Mouse (Mus musculus) MEL (cell line): ENCODE results near the gene Dlg2. TPM values are rescaled to one million over a fixed set of nuclear protein-coding genes. Genes with fewer than 3 reads are reported as not detected.

ENCODE experiments used
- DNase-seq: peaks from one replicate; pipeline ENCODE4 v3.0.0; 2011; ENCODE audit warnings: low read depth, low spot score
- H3K27ac ChIP-seq: 2 replicates; pipeline ENCODE4 v1.5.1; 2012; ENCODE audit warnings: low read depth, mild to moderate bottlenecking, control low read depth, low read length, moderate library complexity; ENCODE audit not compliant: control insufficient read depth
- H3K27me3 ChIP-seq, 2 experiments: fragments of 150-350 bp in 1 of 2; sonication (generic) in 1 of 2; 2 replicates each; pipeline ENCODE4 v1.6.1; 2012; ENCODE audit warnings: low read length in 2 of 2, mild to moderate bottlenecking in 2 of 2, improper control_type of control experiment in 1 of 2, moderate library complexity in 1 of 2; ENCODE audit not compliant: insufficient read depth in 2 of 2, control insufficient read depth in 1 of 2
- H3K36me3 ChIP-seq, 2 experiments: 2 replicates each; pipeline ENCODE4 v1.6.1; 2012 to 2014; ENCODE audit warnings: low read length in 2 of 2, improper control_type of control experiment in 1 of 2, inconsistent platforms in 1 of 2, mild to moderate bottlenecking in 1 of 2; ENCODE audit not compliant: insufficient read depth in 2 of 2, control insufficient read depth in 1 of 2
- H3K4me1 ChIP-seq, 2 experiments: fragments of 150-350 bp in 1 of 2; sonication (generic) in 1 of 2; 2 replicates each; pipeline ENCODE4 v1.6.1; 2012; ENCODE audit warnings: low read length in 2 of 2, improper control_type of control experiment in 1 of 2, mild to moderate bottlenecking in 1 of 2; ENCODE audit not compliant: insufficient read depth in 2 of 2, control insufficient read depth in 1 of 2
- H3K4me3 ChIP-seq, 2 experiments: fragments of 150-350 bp in 1 of 2; sonication (generic) in 1 of 2; 2 replicates each; pipeline ENCODE4 v1.5.1; 2012; ENCODE audit warnings: low read depth in 2 of 2, low read length in 2 of 2, mild to moderate bottlenecking in 2 of 2, moderate library complexity in 2 of 2, control low read depth in 1 of 2, improper control_type of control experiment in 1 of 2; ENCODE audit not compliant: control insufficient read depth in 1 of 2, insufficient read depth in 1 of 2
- H3K79me2 ChIP-seq: 2 replicates; pipeline ENCODE4 v1.6.1; 2012; ENCODE audit warnings: mild to moderate bottlenecking, low read length, moderate library complexity; ENCODE audit not compliant: control insufficient read depth, poor library complexity, insufficient read depth
- H3K9ac ChIP-seq: 2 replicates; pipeline ENCODE4 v1.6.1; 2012; ENCODE audit warnings: low read depth, mild to moderate bottlenecking, control low read depth, low read length, moderate library complexity; ENCODE audit not compliant: control insufficient read depth, poor library complexity, severe bottlenecking
- H3K9me3 ChIP-seq: fragments of 150-350 bp; sonication (generic); replicated peaks from 2 replicates; pipeline ENCODE4 v1.6.1; 2012; ENCODE audit warnings: mild to moderate bottlenecking, low read length, improper control_type of control experiment, moderate library complexity; ENCODE audit not compliant: insufficient read depth
- BHLHE40 ChIP-seq: IDR thresholded peaks from 2 replicates; pipeline ENCODE4 v1.6.1; 2012; ENCODE audit warnings: low read depth, mild to moderate bottlenecking, inconsistent platforms, low read length, improper control_type of control experiment, borderline replicate concordance
- CHD1 ChIP-seq: IDR thresholded peaks from 2 replicates; pipeline ENCODE4 v1.6.1; 2012; ENCODE audit warnings: low read depth, mild to moderate bottlenecking, inconsistent platforms, low read length, improper control_type of control experiment
- CHD2 ChIP-seq: IDR thresholded peaks from 2 replicates; pipeline ENCODE4 v1.6.1; 2011; ENCODE audit warnings: low read length, improper control_type of control experiment
- CTCF ChIP-seq, 3 experiments: IDR thresholded peaks in 2 of 3; conservative IDR thresholded peaks in 1 of 3; 2 replicates each; pipeline ENCODE4 v1.5.1; 2011 to 2012; ENCODE audit warnings: low read length in 3 of 3, low read depth in 2 of 3, mild to moderate bottlenecking in 2 of 3, improper control_type of control experiment in 1 of 3, inconsistent platforms in 1 of 3, mixed read lengths in 1 of 3, moderate library complexity in 1 of 3; ENCODE audit not compliant: control insufficient read depth in 1 of 3, insufficient read depth in 1 of 3, poor library complexity in 1 of 3, severe bottlenecking in 1 of 3
- E2F4 ChIP-seq: IDR thresholded peaks from 2 replicates; pipeline ENCODE4 v1.6.1; 2011; ENCODE audit warnings: low read depth, low read length, improper control_type of control experiment, borderline replicate concordance
- EP300 ChIP-seq, 2 experiments: IDR thresholded peaks; 2 replicates each; pipeline ENCODE4 v1.6.1; 2011; ENCODE audit warnings: improper control_type of control experiment in 2 of 2, low read length in 2 of 2, low read depth in 1 of 2, mild to moderate bottlenecking in 1 of 2
- ETS1 ChIP-seq: IDR thresholded peaks from 2 replicates; pipeline ENCODE4 v1.6.1; 2012; ENCODE audit warnings: low read depth, mild to moderate bottlenecking, inconsistent platforms, low read length, improper control_type of control experiment, moderate library complexity
- GABPA ChIP-seq: IDR thresholded peaks from 2 replicates; pipeline ENCODE4 v1.6.1; 2012; ENCODE audit warnings: low read depth, mild to moderate bottlenecking, inconsistent platforms, low read length, improper control_type of control experiment, moderate library complexity
- GATA1 ChIP-seq: IDR thresholded peaks from 2 replicates; pipeline ENCODE4 v1.6.1; 2011; ENCODE audit warnings: low read depth, low read length, improper control_type of control experiment
- HCFC1 ChIP-seq: IDR thresholded peaks from 2 replicates; pipeline ENCODE4 v1.6.1; 2012; ENCODE audit warnings: low read depth, mild to moderate bottlenecking, inconsistent platforms, low read length, improper control_type of control experiment, moderate library complexity
- JUND ChIP-seq: IDR thresholded peaks from 2 replicates; pipeline ENCODE4 v1.6.1; 2011; ENCODE audit warnings: low read depth, mild to moderate bottlenecking, improper control_type of control experiment, low read length
- KAT2A ChIP-seq: conservative IDR thresholded peaks from 2 replicates; pipeline ENCODE4 v1.6.1; 2012; ENCODE audit warnings: low read depth, low read length, improper control_type of control experiment, inconsistent platforms
- MAFK ChIP-seq: IDR thresholded peaks from 2 replicates; pipeline ENCODE4 v1.6.1; 2011; ENCODE audit warnings: low read depth, mild to moderate bottlenecking, low read length, improper control_type of control experiment, borderline replicate concordance
- MYB ChIP-seq: IDR thresholded peaks from 2 replicates; pipeline ENCODE4 v1.6.1; 2011; ENCODE audit warnings: mild to moderate bottlenecking, low read depth, low read length, improper control_type of control experiment
- MYC ChIP-seq: IDR thresholded peaks from 2 replicates; pipeline ENCODE4 v1.6.1; 2011; ENCODE audit warnings: low read depth, mild to moderate bottlenecking, low read length, improper control_type of control experiment, moderate library complexity
- NELFE ChIP-seq: IDR thresholded peaks from 2 replicates; pipeline ENCODE4 v1.6.1; 2011; ENCODE audit warnings: low read depth, low read length, improper control_type of control experiment
- NRF1 ChIP-seq: IDR thresholded peaks from 2 replicates; pipeline ENCODE4 v1.6.1; 2014; ENCODE audit warnings: low read depth, mild to moderate bottlenecking, inconsistent platforms, low read length, improper control_type of control experiment, moderate library complexity; ENCODE audit not compliant: poor library complexity, insufficient read depth, severe bottlenecking
- POLR2A ChIP-seq, 2 experiments: IDR thresholded peaks; 2 replicates each; pipeline ENCODE4 v1.6.1; 2011 to 2012; ENCODE audit warnings: low read length in 2 of 2, mild to moderate bottlenecking in 2 of 2, control low read depth in 1 of 2, improper control_type of control experiment in 1 of 2, low read depth in 1 of 2, moderate library complexity in 1 of 2; ENCODE audit not compliant: control insufficient read depth in 1 of 2, insufficient read depth in 1 of 2, poor library complexity in 1 of 2
- POLR2AphosphoS2 ChIP-seq: IDR thresholded peaks from 2 replicates; pipeline ENCODE4 v1.6.1; 2011; ENCODE audit warnings: low read length, improper control_type of control experiment
- POLR2AphosphoS5 ChIP-seq: IDR thresholded peaks from 2 replicates; pipeline ENCODE4 v1.6.1; 2012; ENCODE audit warnings: low read depth, borderline replicate concordance, mild to moderate bottlenecking, inconsistent platforms, low read length, moderate library complexity, mixed read lengths
- RAD21 ChIP-seq: IDR thresholded peaks from 2 replicates; pipeline ENCODE4 v1.6.1; 2011; ENCODE audit warnings: mild to moderate bottlenecking, low read depth, low read length, improper control_type of control experiment
- RCOR1 ChIP-seq: IDR thresholded peaks from 2 replicates; pipeline ENCODE4 v1.6.1; 2012; ENCODE audit warnings: low read depth, mild to moderate bottlenecking, inconsistent platforms, low read length, improper control_type of control experiment
- SIN3A ChIP-seq: IDR thresholded peaks from 2 replicates; pipeline ENCODE4 v1.6.1; 2012; ENCODE audit warnings: low read length, improper control_type of control experiment, inconsistent platforms
- SMC3 ChIP-seq: IDR thresholded peaks from 2 replicates; pipeline ENCODE4 v1.6.1; 2011; ENCODE audit warnings: low read depth, low read length, improper control_type of control experiment
- TBP ChIP-seq: IDR thresholded peaks from 2 replicates; pipeline ENCODE4 v1.8.0; 2011; ENCODE audit warnings: low read depth, low read length, improper control_type of control experiment
- USF2 ChIP-seq, 2 experiments: IDR thresholded peaks; 2 replicates each; pipeline ENCODE4 v1.6.1; 2011 to 2012; ENCODE audit warnings: improper control_type of control experiment in 2 of 2, low read length in 2 of 2, borderline replicate concordance in 1 of 2, inconsistent platforms in 1 of 2, low read depth in 1 of 2, mild to moderate bottlenecking in 1 of 2; ENCODE audit not compliant: insufficient read depth in 1 of 2
- ZC3H11A ChIP-seq: IDR thresholded peaks from 2 replicates; pipeline ENCODE4 v1.6.1; 2012; ENCODE audit warnings: low read depth, mild to moderate bottlenecking, inconsistent platforms, low read length, improper control_type of control experiment
- ZNF384 ChIP-seq: IDR thresholded peaks from 2 replicates; pipeline ENCODE4 v1.6.1; 2012; ENCODE audit warnings: low read depth, mild to moderate bottlenecking, inconsistent platforms, low read length, improper control_type of control experiment
- polyA plus RNA-seq, 2 experiments: library from polyadenylated mRNA; stranded (reverse) in 1 of 2; unstranded in 1 of 2; fragments of >175 nt in 1 of 2; fragments of >200 nt in 1 of 2; gene quantifications; 2 replicates each; pipeline versions ENCODE4 v1.2.1 to v1.2.4; 2012; ENCODE audit warnings: low replicate concordance in 2 of 2, low read depth in 1 of 2; ENCODE audit not compliant: insufficient read length in 2 of 2, insufficient read depth in 1 of 2, missing spikeins in 1 of 2
- total RNA-seq: library from RNA; depleted of rRNA; stranded (reverse); fragments of 300-350 nt; gene quantifications from 2 replicates; pipeline ENCODE4 v1.2.3, GENCODE M21; 2012

Gene Dlg2
- total and polyA plus RNA-seq, 3 experiments = 0.04 TPM; not detected in 2

DNA sequence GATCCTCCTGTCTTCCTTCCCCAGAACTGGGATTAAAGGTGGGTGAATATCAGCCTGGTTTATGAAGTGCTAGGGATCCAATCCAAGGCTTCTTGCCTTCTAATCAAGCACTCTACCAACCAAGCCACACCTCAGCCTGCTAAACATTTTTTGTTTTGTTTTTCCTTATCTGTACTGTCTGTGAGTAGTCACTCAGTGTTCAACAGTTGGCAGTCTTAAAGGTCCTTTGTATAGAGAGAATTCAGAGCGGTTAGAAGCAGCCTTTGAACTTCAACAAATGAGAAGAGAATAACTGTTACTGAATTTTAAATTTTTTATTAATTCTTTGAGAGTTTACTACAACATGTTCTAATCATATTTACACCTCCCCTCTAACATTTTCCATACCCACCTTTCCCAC lies 1548.5 kb downstream of the Dlg2 start:
- Histone ChIP-seq H3K9ac (no peak overlapping the region), H3K27ac (no peak overlapping the region), H3K79me2 (no peaks in the 10 kb centered on the region), H3K9me3 (no peaks in the 10 kb centered on the region), H3K27me3 (no peaks in the 10 kb centered on the region), H3K4me1 (no peaks in the 10 kb centered on the region), H3K36me3 (no peaks in the 10 kb centered on the region), H3K4me3 (no peak overlapping the region)
- no peak for DNase-seq
- TF ChIP-seq TBP (no peak), KAT2A (no peak), HCFC1 (no peak), NRF1 (no peak), EP300 (IDR thresholded peaks at IDR 0.05; ENCODE audit: low read depth in 1 of 2, low read length in 2 of 2) (no peak), MAFK (no peak), POLR2AphosphoS5 (no peak), RAD21 (no peak), SMC3 (no peak), POLR2AphosphoS2 (no peak), ZC3H11A (no peak), ZNF384 (no peak), MYB (no peak), ETS1 (no peak), USF2 (IDR thresholded peaks at IDR 0.05; ENCODE audit: borderline replicate concordance in 1 of 2, insufficient read depth in 1 of 2, low read depth in 1 of 2, low read length in 2 of 2) (no peak), BHLHE40 (no peak), NELFE (no peak)

DNA sequence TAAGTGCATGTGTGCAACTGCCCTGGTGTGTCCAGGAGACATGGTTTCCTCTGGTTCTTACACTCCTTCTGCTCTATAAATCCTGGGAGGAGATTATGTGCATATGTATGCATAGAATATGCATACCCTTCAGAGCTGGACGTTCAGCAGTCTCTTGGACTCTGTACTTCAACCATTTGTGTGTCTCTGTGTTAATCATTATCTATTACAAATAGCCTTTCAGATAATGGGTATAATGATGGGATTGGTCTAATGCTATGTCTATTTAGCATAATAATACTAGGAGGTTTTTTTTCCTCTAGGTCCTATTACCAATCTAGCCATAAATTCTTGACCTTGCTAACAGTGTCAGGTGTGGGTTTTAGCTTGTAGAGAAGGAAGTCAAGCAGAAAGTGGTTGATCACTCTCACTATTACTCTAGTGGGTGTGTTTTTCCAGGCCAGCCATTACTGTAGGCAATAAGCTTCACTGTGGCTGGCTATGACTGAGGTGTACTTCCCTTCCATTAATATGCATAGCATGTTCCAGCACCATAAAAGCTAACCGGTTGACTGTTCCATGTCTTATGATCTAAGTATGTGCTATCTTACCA lies 1549.1 kb downstream of the Dlg2 start:
- H3K4me1 ChIP-seq = no peaks in the 10 kb centered on the region
- H3K4me3 ChIP-seq = no peak overlapping the region
- no peaks in the 10 kb centered on the region for H3K36me3 ChIP-seq
- H3K79me2 ChIP-seq = no peaks in the 10 kb centered on the region
- no peak for DNase-seq
- H3K27ac ChIP-seq = no peak overlapping the region
- no peaks in the 10 kb centered on the region for H3K27me3 ChIP-seq
- H3K9ac ChIP-seq = no peak overlapping the region
- no peaks in the 10 kb centered on the region for H3K9me3 ChIP-seq
- TF ChIP-seq MYB = no peak
- no peak for TF ChIP-seq KAT2A
- no peak for TF ChIP-seq GATA1
- no peak for TF ChIP-seq SIN3A
- no peak for TF ChIP-seq ETS1
- no peak for TF ChIP-seq POLR2AphosphoS5
- no peak for TF ChIP-seq SMC3
- TF ChIP-seq CHD1 = no peak
- TF ChIP-seq ZNF384 = no peak
- no peak for TF ChIP-seq RAD21
- no peak for TF ChIP-seq BHLHE40
- TF ChIP-seq GABPA = no peak
- TF ChIP-seq CHD2 = no peak
- TF ChIP-seq JUND = no peak
- no peak for TF ChIP-seq E2F4
- TF ChIP-seq MYC = no peak
- no peak for TF ChIP-seq HCFC1
- no peak for TF ChIP-seq POLR2A (IDR thresholded peaks at IDR 0.05; ENCODE audit: control insufficient read depth in 1 of 2, insufficient read depth in 1 of 2, low read depth in 1 of 2, low read length in 2 of 2, poor library complexity in 1 of 2)
- no peak for TF ChIP-seq RCOR1
- no peak for TF ChIP-seq CTCF (IDR thresholded peaks at IDR 0.05 in 2 of 3, conservative IDR thresholded peaks at IDR 0.05 in 1 of 3; ENCODE audit: control insufficient read depth in 1 of 3, insufficient read depth in 1 of 3, low read depth in 2 of 3, low read length in 3 of 3, poor library complexity in 1 of 3, severe bottlenecking in 1 of 3)
